Mouse (Mus musculus): Measurements from ENCODE around the gene Ubp1. TPM values are rescaled to one million over a fixed set of nuclear protein-coding genes. Genes with fewer than 3 reads are reported as not detected.

Gene Ubp1
- polyA plus RNA-seq, 1 experiment, result 134 TPM

GRCm38 (mm10) chr9:114019012-114019762 is 88.5 kb downstream of the Ubp1 start:
- TF ChIP-seq CTCF (IDR thresholded peaks at IDR 0.05; ENCODE audit: borderline replicate concordance, extremely low read depth, insufficient read depth, insufficient read length) (no peak), POLR2A (IDR thresholded peaks at IDR 0.05; ENCODE audit: borderline replicate concordance, extremely low read depth, insufficient read depth, insufficient read length, poor library complexity, severe bottlenecking) (no peak)
- DNase-seq (ENCODE audit: low read depth), result no peak

DNA sequence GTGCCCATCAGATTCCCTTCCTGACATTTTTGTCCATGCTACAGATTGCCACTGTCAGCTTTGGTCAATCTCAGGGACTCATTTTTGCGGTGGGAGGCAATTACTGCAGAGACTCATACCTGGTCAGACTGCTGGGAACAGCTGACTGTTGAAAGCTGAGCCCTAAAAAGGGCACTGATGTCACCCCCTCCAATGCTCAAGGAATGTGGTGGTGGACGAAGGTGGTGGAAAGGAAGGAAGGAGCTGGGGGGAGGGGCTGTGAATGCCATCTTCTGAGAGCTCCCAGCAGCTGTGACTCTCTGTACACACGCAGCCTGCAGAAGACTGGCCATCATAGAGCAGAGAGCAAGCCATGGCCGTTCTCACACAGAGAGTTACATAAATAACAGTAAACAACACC is 91.4 kb downstream of the Ubp1 start:
- TF ChIP-seq POLR2A (IDR thresholded peaks at IDR 0.05; ENCODE audit: borderline replicate concordance, extremely low read depth, insufficient read depth, insufficient read length, poor library complexity, severe bottlenecking) (no peak), CTCF (IDR thresholded peaks at IDR 0.05; ENCODE audit: borderline replicate concordance, extremely low read depth, insufficient read depth, insufficient read length) (no peak)
- DNase-seq (ENCODE audit: low read depth), result no peak

DNA sequence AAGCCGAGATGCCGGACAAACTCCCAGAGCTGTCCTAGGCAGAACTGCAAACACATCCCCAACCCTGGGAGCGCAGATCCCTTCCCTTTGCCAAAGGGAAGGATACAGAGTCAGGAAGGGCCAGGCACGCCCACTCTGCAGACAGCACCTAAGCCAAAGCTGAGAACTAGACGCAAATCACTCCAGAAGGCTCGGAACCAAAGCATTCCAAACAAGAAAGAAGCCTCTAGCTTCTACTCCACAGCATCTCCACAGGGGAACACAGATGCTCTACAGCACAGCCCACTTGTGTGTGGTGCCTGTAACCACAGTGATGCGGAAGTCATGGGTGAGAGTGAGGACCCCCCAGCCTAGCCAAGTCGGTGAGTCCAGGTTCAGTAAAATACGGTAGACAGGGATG is 94.4 kb downstream of the Ubp1 start:
- peak; percentile 3 for DNase-seq (ENCODE audit: low read depth)
- TF ChIP-seq CTCF (IDR thresholded peaks at IDR 0.05; ENCODE audit: borderline replicate concordance, extremely low read depth, insufficient read depth, insufficient read length) (no peak), POLR2A (IDR thresholded peaks at IDR 0.05; ENCODE audit: borderline replicate concordance, extremely low read depth, insufficient read depth, insufficient read length, poor library complexity, severe bottlenecking) (no peak)

GRCm38 (mm10) chr9:114025846-114026245 is 95.1 kb downstream of the Ubp1 start:
- DNase-seq (ENCODE audit: low read depth), result peak; percentile 73
- no peak for TF ChIP-seq POLR2A (IDR thresholded peaks at IDR 0.05; ENCODE audit: borderline replicate concordance, extremely low read depth, insufficient read depth, insufficient read length, poor library complexity, severe bottlenecking)
- TF ChIP-seq CTCF (IDR thresholded peaks at IDR 0.05; ENCODE audit: borderline replicate concordance, extremely low read depth, insufficient read depth, insufficient read length), result no peak

DNA sequence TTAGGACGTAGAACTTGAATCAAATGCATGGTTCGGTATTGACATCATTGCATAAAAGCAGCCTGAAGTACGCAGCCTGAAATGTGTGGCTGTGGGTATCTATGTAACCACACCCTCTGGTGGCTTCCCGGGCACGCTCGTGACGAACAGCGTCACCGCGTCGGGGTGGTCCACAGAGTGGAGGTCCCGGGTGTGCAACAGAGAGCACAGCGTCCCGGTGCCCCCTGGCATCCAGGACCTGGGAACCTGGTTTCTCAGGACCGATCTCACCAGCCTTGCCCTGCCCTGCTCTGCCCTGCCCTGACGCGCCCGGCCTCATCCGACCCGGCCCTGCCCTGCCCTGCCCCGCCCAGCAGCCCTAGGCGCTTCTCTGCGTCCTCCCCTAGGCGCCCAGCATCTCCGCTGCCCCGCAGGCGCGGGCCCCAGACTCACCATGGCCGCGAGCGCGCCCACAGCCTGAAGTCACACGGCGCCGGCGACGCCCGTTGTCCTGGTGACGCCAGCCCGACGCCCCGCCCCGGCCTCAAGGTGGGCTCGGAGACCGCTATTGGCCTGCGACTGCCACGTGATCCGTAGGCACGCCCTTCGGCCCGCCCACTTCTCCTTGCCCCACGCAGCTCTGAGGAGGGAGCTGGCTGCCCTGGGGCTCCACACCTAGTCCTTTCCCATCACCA is 95.7 kb downstream of the Ubp1 start:
- TF ChIP-seq CTCF (IDR thresholded peaks at IDR 0.05; ENCODE audit: borderline replicate concordance, extremely low read depth, insufficient read depth, insufficient read length) (no peak), POLR2A (IDR thresholded peaks at IDR 0.05; ENCODE audit: borderline replicate concordance, extremely low read depth, insufficient read depth, insufficient read length, poor library complexity, severe bottlenecking) (peak; percentile 88)
- DNase-seq (ENCODE audit: low read depth), result peak; percentile 97

Other genes starting within 250 kb of the Ubp1 start
- gene Pdcd6ip, start 222.7 kb upstream of the Ubp1 start, polyA plus RNA-seq (2012; rRNA removed), result 42.9 and 46.2 TPM in 2 replicates
- gene Clasp2, start 189.5 kb upstream of the Ubp1 start, polyA plus RNA-seq (2012; rRNA removed), result 107 and 135 TPM in 2 replicates
- gene Fbxl2, start 115.3 kb downstream of the Ubp1 start, polyA plus RNA-seq (2012; rRNA removed), result 32.4 and 37.1 TPM in 2 replicates
- gene Susd5, start 126.2 kb downstream of the Ubp1 start, polyA plus RNA-seq (2012; rRNA removed), result 0.15 and 0.22 TPM in 2 replicates